Mouse (Mus musculus): ENCODE results near the gene Gm21874.
"Not testable (repeated sequence)": the region's sequence is repeated elsewhere in the genome, so short reads cannot be mapped to it uniquely, and the experiment has no call there.

Gm21874 gene
- long read RNA-seq, experiment 1: 0 reads
- long read RNA-seq, experiment 2: 0 reads

DNA sequence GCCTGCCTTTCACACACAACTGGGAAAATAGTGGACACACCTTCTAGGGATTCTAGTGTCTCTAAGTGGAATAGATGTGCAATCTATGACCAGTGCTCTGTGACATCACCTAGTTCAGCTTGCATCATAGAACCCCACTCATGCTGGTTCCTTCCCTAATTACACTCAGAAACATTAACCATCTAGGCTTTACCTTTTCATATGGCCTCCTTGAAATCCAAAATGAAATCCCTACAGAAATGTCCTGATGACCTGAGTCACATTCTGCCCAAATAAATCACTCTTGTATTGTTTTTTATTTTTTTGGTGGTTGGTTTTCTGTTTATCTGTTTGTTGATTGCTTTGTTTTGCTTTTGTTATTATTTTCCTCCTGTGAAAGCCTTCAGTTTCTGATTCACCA is at the start of gene Gm21874:
TSS of gene Gm21874 (minus strand) at position 101 of the 400 bp plus-strand sequence.
- intact Hi-C loops (cut with DNase I): not testable (repeated sequence)

All from adrenal gland (tissue).